Mouse (Mus musculus) forebrain, embryonic 12.5 days (tissue): ENCODE measurements around the gene Prrg4. TPM values are rescaled to one million over a fixed set of nuclear protein-coding genes. Genes with fewer than 3 reads are reported as not detected.
A peak's percentile ranks its signal among the peaks of the same experiment; 100 is the strongest.
"Not testable (repeated sequence)": the region's sequence is repeated elsewhere in the genome, so short reads cannot be mapped to it uniquely, and the experiment has no call there.

Experiments
- ATAC-seq: fragments of 200-750 bp; cut with Nextera tagmentation; 2 replicates; pipeline ENCODE4 v1.8.0; 2017; ENCODE audit warnings: moderate TSS enrichment; ENCODE audit not compliant: low FRiP score
- H3K27ac ChIP-seq: fragments of 300-500 bp; sonication (generic); 2 replicates; pipeline ENCODE4 v1.5.1; 2016; ENCODE audit warnings: mild to moderate bottlenecking
- H3K27me3 ChIP-seq: fragments of 300-500 bp; sonication (generic); 2 replicates; pipeline ENCODE4 v1.6.1; 2016; ENCODE audit warnings: mild to moderate bottlenecking
- H3K36me3 ChIP-seq: fragments of 300-500 bp; sonication (generic); replicated peaks from 2 replicates; pipeline ENCODE4 v1.6.1; 2016; ENCODE audit warnings: mild to moderate bottlenecking
- H3K4me1 ChIP-seq: fragments of 300-500 bp; sonication (generic); 2 replicates; pipeline ENCODE4 v1.6.1; 2016
- H3K4me2 ChIP-seq: fragments of 300-500 bp; sonication (generic); 2 replicates; pipeline ENCODE4 v1.6.1; 2016; ENCODE audit warnings: mild to moderate bottlenecking, moderate library complexity
- H3K4me3 ChIP-seq: fragments of 300-500 bp; sonication (generic); replicated peaks from 2 replicates; pipeline ENCODE4 v1.5.1; 2016; ENCODE audit warnings: mild to moderate bottlenecking
- H3K9ac ChIP-seq: fragments of 300-500 bp; sonication (generic); 2 replicates; pipeline ENCODE4 v1.6.1; 2016; ENCODE audit warnings: mild to moderate bottlenecking
- H3K9me3 ChIP-seq: fragments of 300-500 bp; sonication (generic); 2 replicates; pipeline ENCODE4 v1.6.1; 2016
- WGBS: fragments of 180-500 bp; shearing (Covaris S2); methylation state at CpG from one replicate; pipeline ENCODE4 v1.1.7; 2016; 5-methylcytosine and 5-hydroxymethylcytosine counted together
- polyA plus RNA-seq: library from polyadenylated mRNA; unstranded; fragments of >200 nt; fragmentation: Nextera tagmentation; extraction: Ambion mirVana; gene quantifications from 2 replicates; pipeline ENCODE4 v1.2.1, GENCODE M21; 2016

The Prrg4 gene
- polyA plus RNA-seq, 1 experiment from 2014 or later, result 0.70 TPM

DNA sequence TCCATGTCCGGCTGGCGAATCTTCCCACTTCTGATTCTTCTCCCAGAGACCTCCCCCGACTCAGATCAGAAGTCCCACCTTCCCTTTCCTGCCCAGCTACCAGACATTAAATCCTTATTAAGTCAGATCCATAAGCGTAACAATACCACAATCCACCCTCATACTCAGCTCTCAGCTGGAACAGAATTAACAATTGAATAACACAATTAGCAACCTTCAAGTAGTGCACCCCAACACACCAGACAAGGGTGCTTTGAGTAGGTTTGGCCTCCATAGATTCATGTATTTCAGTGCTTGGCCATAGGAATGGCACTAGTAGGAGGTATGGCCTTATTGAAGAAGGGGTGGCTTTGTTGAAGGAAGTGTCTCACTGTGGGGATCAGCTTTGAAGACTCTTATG is 23.5 kb downstream of the Prrg4 start:
- no peak overlapping the region for H3K4me2 ChIP-seq
- no peak for ATAC-seq
- no peaks in the 10 kb centered on the region for H3K36me3 ChIP-seq
- no peaks in the 10 kb centered on the region for H3K9me3 ChIP-seq
- H3K27ac ChIP-seq, result no peak overlapping the region
- H3K4me1 ChIP-seq, result no peaks in the 10 kb centered on the region
- H3K4me3 ChIP-seq, result no peak overlapping the region
- H3K9ac ChIP-seq, result no peak overlapping the region
- WGBS, result 90% methylated on average over 4 of the region's 4 CpGs
- H3K27me3 ChIP-seq, result no peaks in the 10 kb centered on the region

DNA sequence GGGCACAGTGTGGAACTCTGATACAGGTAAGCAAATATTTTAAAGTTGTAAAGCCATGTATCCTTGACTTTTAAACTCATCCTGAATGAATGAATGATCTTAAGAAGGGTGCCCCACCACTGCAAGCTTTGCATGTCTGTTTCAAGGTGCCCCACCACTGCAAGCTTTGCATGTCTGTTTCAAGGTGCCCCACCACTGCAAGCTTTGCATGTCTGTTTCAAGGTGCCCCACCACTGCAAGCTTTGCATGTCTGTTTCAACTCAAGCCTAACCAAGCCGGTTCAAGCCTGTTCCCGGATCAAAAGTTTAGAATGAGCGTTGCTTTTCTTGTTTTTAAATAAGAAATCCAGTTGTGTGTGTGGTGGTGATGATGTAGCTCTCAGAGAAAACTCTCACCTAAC is 30.9 kb downstream of the Prrg4 start:
- H3K27ac ChIP-seq, H3K27me3 ChIP-seq, H3K9me3 ChIP-seq, H3K4me3 ChIP-seq, H3K4me2 ChIP-seq, ATAC-seq, H3K36me3 ChIP-seq, H3K9ac ChIP-seq: not testable (repeated sequence)
- peaks cover 20% of the 10 kb centered on the region for H3K4me1 ChIP-seq
- 90% methylated on average over 3 of the region's 3 CpGs for WGBS

DNA sequence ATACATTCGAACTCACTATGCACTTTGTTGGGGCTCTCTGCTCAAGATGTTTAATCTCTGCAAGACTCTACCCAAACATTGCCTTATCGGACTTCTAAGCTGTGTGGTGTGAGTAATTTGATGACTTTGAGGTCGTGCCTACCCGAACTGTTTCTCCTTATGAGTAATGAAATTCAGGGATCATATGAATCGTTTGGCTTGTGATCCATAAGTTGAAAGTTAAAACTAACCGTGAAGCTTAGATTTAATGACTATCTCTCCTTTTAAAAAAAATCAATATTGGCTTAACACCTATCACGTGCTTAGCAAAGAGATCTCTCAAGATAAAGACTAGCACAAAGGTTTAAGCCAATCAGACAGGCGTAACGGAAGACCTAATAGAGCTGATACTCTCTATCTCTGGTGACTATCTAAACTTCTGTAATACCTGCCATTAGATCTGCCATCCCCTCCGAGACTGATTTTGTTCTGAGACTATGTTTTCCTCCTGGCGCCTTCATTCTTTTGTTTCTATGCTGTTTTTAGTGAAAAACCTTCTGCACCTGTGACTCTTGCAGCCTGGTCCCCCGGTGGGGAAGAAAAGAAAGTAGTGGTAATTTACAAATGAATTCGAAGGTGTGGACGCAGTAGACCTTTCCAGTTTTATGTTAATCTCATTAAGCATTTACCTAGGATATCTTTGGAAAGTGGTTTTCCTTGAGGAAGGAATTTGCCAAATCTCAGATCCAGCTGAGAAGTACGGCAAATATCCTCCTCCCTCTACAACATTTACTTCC is 31.9 kb downstream of the Prrg4 start:
- H3K4me2 ChIP-seq, result peak overlapping the region; percentile 65
- no peak for ATAC-seq
- H3K4me3 ChIP-seq, result peak overlapping the region; percentile 98
- H3K9ac ChIP-seq, result peak overlapping the region; percentile 99
- WGBS, result 2% methylated on average over 15 of the region's 15 CpGs
- H3K27ac ChIP-seq, result peak overlapping the region; percentile 99
- peaks cover 25% of the 10 kb centered on the region for H3K4me1 ChIP-seq
- H3K27me3 ChIP-seq, result no peaks in the 10 kb centered on the region
- no peaks in the 10 kb centered on the region for H3K36me3 ChIP-seq
- no peaks in the 10 kb centered on the region for H3K9me3 ChIP-seq

DNA sequence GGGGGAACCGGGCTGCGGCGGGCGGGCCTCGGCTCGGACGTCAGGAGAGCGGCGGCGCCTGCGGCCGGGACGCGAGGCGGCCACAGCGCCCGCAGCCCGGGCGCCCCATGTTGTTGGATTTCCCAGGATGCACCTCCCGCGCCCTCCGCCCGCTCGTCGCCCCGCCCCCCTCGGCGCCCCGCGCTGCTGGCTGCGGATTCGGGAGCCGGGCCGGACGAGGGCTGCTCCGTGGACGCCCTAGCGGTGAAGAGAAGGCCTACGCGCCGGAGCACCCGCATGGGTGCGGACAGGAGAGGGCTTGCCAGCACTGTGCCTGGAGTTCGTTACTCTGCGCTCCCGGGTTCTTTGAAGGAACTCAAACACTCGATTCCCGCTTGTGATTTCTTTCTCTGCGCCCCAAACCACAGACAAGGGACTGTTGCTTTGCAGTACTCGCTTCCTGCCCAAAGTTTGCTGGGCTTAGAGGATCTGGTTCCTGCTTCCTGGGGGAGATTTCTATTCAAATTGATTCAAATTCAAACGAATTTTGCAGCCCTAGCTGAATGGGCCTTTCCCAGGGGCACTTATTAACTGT is 32.7 kb downstream of the Prrg4 start:
- Histone ChIP-seq H3K9ac (peak overlapping the region; percentile 99), H3K27me3 (no peaks in the 10 kb centered on the region), H3K9me3 (no peaks in the 10 kb centered on the region), H3K27ac (peak overlapping the region; percentile 99), H3K36me3 (no peaks in the 10 kb centered on the region), H3K4me2 (peak overlapping the region; percentile 65), H3K4me1 (peaks cover 25% of the 10 kb centered on the region), H3K4me3 (peak overlapping the region; percentile 98)
- peak; percentile 95 for ATAC-seq
- WGBS, result under 1% methylated on average over 34 of the region's 51 CpGs

DNA sequence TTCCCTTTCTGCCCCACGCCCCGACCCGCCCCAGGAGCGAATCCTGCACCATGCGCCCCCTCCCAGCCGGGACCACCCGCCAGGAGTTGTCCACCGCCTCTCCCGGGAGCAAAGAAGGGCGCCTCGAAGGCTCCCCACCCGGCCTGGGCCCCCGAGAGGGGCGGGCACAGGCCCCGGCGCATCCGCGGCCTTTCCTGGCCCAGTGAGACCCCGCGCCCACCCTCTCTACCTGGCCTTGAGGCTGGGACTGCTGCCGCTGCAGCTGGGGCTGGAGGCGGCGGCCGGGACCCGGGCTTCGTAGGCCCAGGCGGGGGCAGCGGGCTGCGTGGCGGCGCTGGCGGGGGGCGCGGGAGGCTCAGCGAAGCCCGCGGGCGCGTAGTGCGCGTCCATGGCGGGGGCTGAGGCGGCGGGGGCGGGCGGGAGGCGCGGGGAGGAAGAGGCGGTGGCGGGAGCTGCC is 33.3 kb downstream of the Prrg4 start, which contains the start of gene Qser1:
Gene Qser1, minus strand, starts transcription at position 390 of the 457 bp plus-strand sequence.
- H3K4me1 ChIP-seq, result peaks cover 25% of the 10 kb centered on the region
- H3K27me3 ChIP-seq, result no peaks in the 10 kb centered on the region
- peak within 1 kb of the TSS; percentile 99 for H3K9ac ChIP-seq
- no peaks in the 10 kb centered on the region for H3K9me3 ChIP-seq
- WGBS, result 0% methylated on average over 33 of the region's 50 CpGs
- H3K4me3 ChIP-seq, result peak within 1 kb of the TSS; percentile 98
- peak within 1 kb of the TSS; percentile 99 for H3K27ac ChIP-seq
- H3K36me3 ChIP-seq, result no peaks in the 10 kb centered on the region
- peak within 1 kb of the TSS; percentile 65 for H3K4me2 ChIP-seq
- peak; percentile 78 for ATAC-seq

DNA sequence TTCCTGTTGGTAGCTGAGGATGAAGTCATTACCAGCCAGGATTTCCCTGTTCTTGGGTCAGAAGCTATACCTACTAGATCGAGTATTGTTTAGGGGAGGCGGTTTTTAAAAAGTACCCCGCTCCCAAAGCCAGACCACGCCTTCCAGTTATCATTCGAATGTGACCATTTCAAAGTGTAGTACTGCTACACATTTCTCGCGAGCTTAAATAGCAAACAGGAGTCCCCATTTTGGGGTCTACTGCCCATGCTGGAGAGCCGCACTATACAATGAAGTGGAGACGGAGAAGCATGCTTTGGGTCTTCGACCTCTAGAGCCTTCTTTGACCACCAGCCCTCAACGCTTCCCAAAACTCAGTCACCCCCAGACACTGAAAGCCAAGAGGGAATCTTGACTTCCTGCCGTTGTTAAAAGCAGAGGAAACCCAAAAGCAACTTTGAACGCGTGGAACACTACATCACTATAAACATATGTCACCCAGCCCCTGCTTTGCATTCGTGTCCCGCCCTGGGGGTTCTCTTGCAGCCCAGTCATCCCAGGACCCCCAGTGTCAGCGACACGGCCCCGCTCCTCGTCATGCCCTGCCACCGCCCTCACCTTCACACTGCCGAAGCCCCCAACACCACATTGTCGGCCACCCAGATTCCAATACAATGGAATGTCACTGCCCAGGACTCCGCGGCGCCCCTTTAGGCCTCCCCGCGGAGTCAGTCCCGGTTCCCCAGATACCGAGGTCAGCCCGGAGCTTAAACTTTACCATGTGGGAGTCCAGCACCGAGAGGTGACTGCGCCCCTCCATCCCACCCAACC is 33.9 kb downstream of the Prrg4 start:
- H3K36me3 ChIP-seq, result no peaks in the 10 kb centered on the region
- peaks cover 25% of the 10 kb centered on the region for H3K4me1 ChIP-seq
- H3K4me2 ChIP-seq, result peak overlapping the region; percentile 65
- H3K27me3 ChIP-seq, result no peaks in the 10 kb centered on the region
- H3K9ac ChIP-seq, result peak overlapping the region; percentile 99
- peak; percentile 36 for ATAC-seq
- H3K9me3 ChIP-seq, result no peaks in the 10 kb centered on the region
- peak overlapping the region; percentile 98 for H3K4me3 ChIP-seq
- peak overlapping the region; percentile 99 for H3K27ac ChIP-seq
- 0% methylated on average over 33 of the region's 33 CpGs for WGBS

DNA sequence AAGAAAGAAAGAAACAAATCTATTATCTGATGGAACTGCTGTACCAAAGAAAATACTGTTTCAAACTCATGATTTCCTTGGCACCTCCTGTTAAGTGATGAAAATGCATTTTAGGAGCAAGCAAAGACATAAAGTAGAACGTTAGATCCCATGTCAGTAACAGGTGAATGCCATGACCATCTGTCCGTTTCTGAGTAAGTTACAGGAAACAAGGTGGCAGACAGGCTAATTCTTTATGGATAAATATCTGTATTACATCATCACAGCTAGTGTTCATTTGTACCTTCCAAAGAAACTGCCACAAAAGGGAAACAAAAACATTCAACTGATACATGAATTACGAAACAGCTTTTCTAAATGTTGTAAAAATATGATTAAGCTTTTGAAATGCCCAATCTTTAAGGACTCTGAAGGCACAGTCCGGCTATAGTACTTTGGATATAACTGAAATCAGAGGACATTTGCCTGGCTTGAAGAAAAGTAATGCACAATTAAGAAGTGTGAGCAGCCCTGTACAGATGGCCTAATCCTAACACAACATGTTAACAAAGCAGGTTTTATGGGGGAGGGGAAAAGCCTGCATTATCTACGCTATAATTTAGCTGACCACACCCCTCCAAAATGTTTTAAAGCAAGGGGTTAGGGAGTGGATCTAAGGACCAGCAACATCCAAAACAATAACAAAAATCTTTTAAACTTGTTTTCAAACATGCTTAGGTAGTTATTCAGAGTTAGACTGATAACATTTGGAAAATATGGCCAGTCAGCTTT is 35.3 kb downstream of the Prrg4 start:
- Histone ChIP-seq H3K4me3 (peak overlapping the region; percentile 13), H3K27ac (peak overlapping the region; percentile 61; the same call in 1 of the 2 replicates), H3K4me2 (peak overlapping the region; percentile 44), H3K36me3 (peaks cover 5% of the 10 kb centered on the region; the same call in 1 of the 2 replicates), H3K9me3 (no peaks in the 10 kb centered on the region), H3K9ac (peak overlapping the region; percentile 5; the same call in 1 of the 2 replicates), H3K27me3 (no peaks in the 10 kb centered on the region), H3K4me1 (peaks cover 25% of the 10 kb centered on the region)
- ATAC-seq, result no peak
- 44% methylated on average over 5 of the region's 5 CpGs for WGBS

DNA sequence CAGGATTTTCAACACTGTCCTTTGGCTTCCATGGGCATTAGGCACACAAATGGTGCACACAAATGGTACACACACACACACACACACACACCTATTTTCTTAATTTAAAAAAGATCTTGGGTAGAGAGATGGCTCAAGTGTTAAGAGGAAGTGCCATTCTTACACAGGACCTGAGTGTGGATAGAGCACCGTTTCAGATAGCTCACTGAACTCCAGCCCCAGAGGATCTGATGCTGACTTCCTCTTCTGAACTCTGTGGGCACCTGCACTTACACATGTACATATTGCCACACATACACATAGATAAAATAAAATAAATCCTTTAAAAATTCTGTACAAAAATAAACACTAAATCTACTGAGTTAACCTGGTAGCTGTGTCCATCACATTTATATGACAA is 44.2 kb downstream of the Prrg4 start:
- WGBS, result 100% methylated on average over 1 of the region's 1 CpGs
- no peak overlapping the region for H3K4me3 ChIP-seq
- H3K9me3 ChIP-seq, result no peaks in the 10 kb centered on the region
- ATAC-seq, result no peak
- H3K4me1 ChIP-seq, result no peaks in the 10 kb centered on the region
- no peak overlapping the region for H3K9ac ChIP-seq
- H3K4me2 ChIP-seq, result no peak overlapping the region
- H3K27ac ChIP-seq, result no peak overlapping the region
- no peaks in the 10 kb centered on the region for H3K27me3 ChIP-seq
- H3K36me3 ChIP-seq, result peaks cover 8% of the 10 kb centered on the region

Other genes starting within 250 kb of the Prrg4 start
- gene Tcp11l1, start 137.7 kb downstream of the Prrg4 start, polyA plus RNA-seq, result 69.2 and 69.8 TPM in 2 replicates
- not detected in 2 replicates for gene Pin1rt1, start 133.5 kb downstream of the Prrg4 start, polyA plus RNA-seq
- gene Depdc7, start 107.0 kb downstream of the Prrg4 start, polyA plus RNA-seq, result 5.1 and 5.4 TPM in 2 replicates
- 15.5 and 15.6 TPM in 2 replicates for gene Qser1, start 33.1 kb downstream of the Prrg4 start, polyA plus RNA-seq
- 8.8 and 9.7 TPM in 2 replicates for gene Ccdc73, start 17.9 kb upstream of the Prrg4 start, polyA plus RNA-seq
- gene Eif3m, start 167.2 kb upstream of the Prrg4 start, polyA plus RNA-seq, result 242 and 248 TPM in 2 replicates
- not detected in 2 replicates for gene Gm11060, start 242.1 kb upstream of the Prrg4 start, polyA plus RNA-seq